8 mouse cellular contexts compared by ENCODE assay signal in genomic region chr7:140941222-140942051, GRCm38 (mm10). TPM values are rescaled to one million over a fixed set of nuclear protein-coding genes. Genes with fewer than 3 reads are reported as not detected.
DNase-seq lines count a peak whose midpoint lies in the region; ATAC-seq and TF ChIP-seq lines count a peak whose summit lies in the region.

Gene Pgghg, plus strand, starts transcription at chr7:140941391.

- peak; percentile 87 for ATAC-seq in intestine, embryonic 14.5 days (replicated peaks; ENCODE audit: low FRiP score, low TSS enrichment, low read depth)
- ATAC-seq in limb, embryonic 13.5 days (ENCODE audit: low FRiP score, low read depth): peak; percentile 90
- ATAC-seq in midbrain, embryonic 14.5 days (ENCODE audit: low FRiP score, low TSS enrichment): peak; percentile 86

- no peaks in the 10 kb centered on the region for H3K9me3 ChIP-seq in intestine, embryonic 14.5 days (ENCODE audit: control insufficient read depth, low read length)
- no peaks in the 10 kb centered on the region for H3K9me3 ChIP-seq in limb, embryonic 13.5 days
- no peaks in the 10 kb centered on the region for H3K9me3 ChIP-seq in midbrain, embryonic 14.5 days (ENCODE audit: control insufficient read depth, low read length)

- peak within 1 kb of the TSS; percentile 72 for H3K9ac ChIP-seq in intestine, embryonic 14.5 days (ENCODE audit: low read length)
- H3K9ac ChIP-seq in limb, embryonic 13.5 days: peak within 1 kb of the TSS; percentile 78
- H3K9ac ChIP-seq in midbrain, embryonic 14.5 days (replicated peaks; ENCODE audit: low read length): peak within 1 kb of the TSS; percentile 40; the same call in 1 of the 2 replicates

- H3K27ac ChIP-seq in intestine, embryonic 14.5 days (ENCODE audit: low read depth): peak within 1 kb of the TSS; percentile 88
- H3K27ac ChIP-seq in limb, embryonic 13.5 days: peak within 1 kb of the TSS; percentile 86
- no peak within 1 kb of the TSS for H3K27ac ChIP-seq in midbrain, embryonic 14.5 days (replicated peaks; ENCODE audit: low read depth, low read length)
- H3K27ac ChIP-seq in spleen, adult 2 months (ENCODE audit: insufficient read depth, low read length): peak within 1 kb of the TSS; percentile 89

- peak; percentile 56 for DNase-seq in right cerebral cortex, adult 18-20 months
- no peak for DNase-seq in right cerebral cortex, postnatal 36 days (ENCODE audit: low spot score in 2 of 2)
- peak; percentile 90 for DNase-seq in embryo, embryonic 11 days
- peak; percentile 80 to 89 for DNase-seq in gastrocnemius, postnatal 4 days (ENCODE audit: low spot score in 2 of 2)
- DNase-seq in intestine, embryonic 14.5 days (ENCODE audit: low spot score): peak; percentile 95
- DNase-seq in midbrain, embryonic 14.5 days: peak; percentile 84
- peak; percentile 78 to 85 for DNase-seq in spleen, adult 2 months (ENCODE audit: low read depth in 1 of 2, low spot score in 2 of 2)

- TF ChIP-seq POLR2A in spleen, adult 2 months (IDR thresholded peaks at IDR 0.05; ENCODE audit: low read depth, low read length): peak; percentile 37; the same call in 1 of the 2 replicates

- peak; percentile 78 for TF ChIP-seq CTCF in spleen, adult 2 months (IDR thresholded peaks at IDR 0.05; ENCODE audit: extremely low read depth, insufficient read depth, insufficient read length, insufficient replicate concordance)

- peak within 1 kb of the TSS; percentile 54 for H3K4me3 ChIP-seq in intestine, embryonic 14.5 days (ENCODE audit: low read depth, low read length)
- peak within 1 kb of the TSS; percentile 61 for H3K4me3 ChIP-seq in limb, embryonic 13.5 days
- H3K4me3 ChIP-seq in midbrain, embryonic 14.5 days (replicated peaks; ENCODE audit: low read depth, low read length): peak within 1 kb of the TSS; percentile 42
- peak within 1 kb of the TSS; percentile 60 for H3K4me3 ChIP-seq in spleen, adult 2 months (ENCODE audit: extremely low read depth, insufficient read depth, insufficient read length)

- peak within 1 kb of the TSS; percentile 82 for H3K4me2 ChIP-seq in intestine, embryonic 14.5 days (ENCODE audit: low read length)
- peak within 1 kb of the TSS; percentile 80 for H3K4me2 ChIP-seq in limb, embryonic 13.5 days (replicated peaks)
- H3K4me2 ChIP-seq in midbrain, embryonic 14.5 days (ENCODE audit: low read length): peak within 1 kb of the TSS; percentile 48

- WGBS in intestine, embryonic 14.5 days: 3% methylated on average over 33 of the region's 33 CpGs
- 3% methylated on average over 33 of the region's 33 CpGs for WGBS in limb, embryonic 13.5 days
- WGBS in midbrain, embryonic 14.5 days: 4% methylated on average over 33 of the region's 33 CpGs
- under 1% methylated on average over 33 of the region's 33 CpGs for WGBS in spleen, adult 2 months

- peaks cover 22% of the 10 kb centered on the region for H3K36me3 ChIP-seq in intestine, embryonic 14.5 days (ENCODE audit: control insufficient read depth, insufficient read depth, low read length)
- H3K36me3 ChIP-seq in limb, embryonic 13.5 days: peaks cover 32% of the 10 kb centered on the region
- H3K36me3 ChIP-seq in midbrain, embryonic 14.5 days (ENCODE audit: control insufficient read depth, insufficient read depth, low read length): no peaks in the 10 kb centered on the region; the same call in 1 of the 2 replicates
- no peaks in the 10 kb centered on the region for H3K36me3 ChIP-seq in spleen, adult 2 months (ENCODE audit: control insufficient read depth, insufficient read depth, low read length)

- H3K27me3 ChIP-seq in intestine, embryonic 14.5 days (replicated peaks; ENCODE audit: control insufficient read depth, insufficient read depth, low read length): no peaks in the 10 kb centered on the region
- H3K27me3 ChIP-seq in limb, embryonic 13.5 days: peaks cover under 1% of the 10 kb centered on the region; the same call in 1 of the 2 replicates
- no peaks in the 10 kb centered on the region for H3K27me3 ChIP-seq in midbrain, embryonic 14.5 days (ENCODE audit: control insufficient read depth, insufficient read depth, low read length)
- H3K27me3 ChIP-seq in spleen, adult 2 months (ENCODE audit: control insufficient read depth, insufficient read depth, low read length): no peaks in the 10 kb centered on the region

- H3K4me1 ChIP-seq in intestine, embryonic 14.5 days (replicated peaks; ENCODE audit: control insufficient read depth, insufficient read depth, low read length): peaks cover 38% of the 10 kb centered on the region
- H3K4me1 ChIP-seq in limb, embryonic 13.5 days: peaks cover 42% of the 10 kb centered on the region
- no peaks in the 10 kb centered on the region; the same call in 1 of the 2 replicates for H3K4me1 ChIP-seq in midbrain, embryonic 14.5 days (ENCODE audit: control insufficient read depth, insufficient read depth, low read length)
- H3K4me1 ChIP-seq in spleen, adult 2 months (ENCODE audit: control insufficient read depth, insufficient read depth, insufficient read length): peaks cover 9% of the 10 kb centered on the region; the same call in 1 of the 2 replicates

RNA-seq across cellular contexts. Expression of gene Pgghg, which starts in this region (rescaled TPM):
- 10 to 100 TPM; 15.8 to 16.6 TPM for total RNA-seq in gastrocnemius, postnatal 4 days (2021)
- polyA plus RNA-seq in intestine, embryonic 14.5 days (2014; fragmentation: Nextera tagmentation; extraction: Ambion mirVana): 26.9 and 29.2 TPM in 2 replicates
- polyA plus RNA-seq in limb, embryonic 13.5 days (2015; fragmentation: Nextera tagmentation; extraction: Ambion mirVana): 25.9 and 28.0 TPM in 2 replicates
- 5.0 and 7.4 TPM in 2 replicates for polyA plus RNA-seq in midbrain, embryonic 14.5 days (2014; fragmentation: Nextera tagmentation; extraction: Ambion mirVana)
- polyA plus RNA-seq in spleen, adult 2 months (2012; rRNA removed): 21.2 and 26.0 TPM in 2 replicates

Comparison
In these comparisons a context has a peak if more than half of its experiments do, and no peak if none do; other contexts are left out.
1. DNase-seq: peak in right cerebral cortex, adult 18-20 months (single experiment), embryo, embryonic 11 days (single experiment), gastrocnemius, postnatal 4 days (2 of 2), intestine, embryonic 14.5 days (single experiment), midbrain, embryonic 14.5 days (single experiment) and spleen, adult 2 months (2 of 2); none in right cerebral cortex, postnatal 36 days (0 of 2).
2. Peak in every context shown above with its lines, with median percentiles within 50 percentile points of each other: ATAC-seq, H3K4me2 ChIP-seq, H3K4me3 ChIP-seq and H3K9ac ChIP-seq.